Mouse (Mus musculus) embryonic facial prominence, embryonic 10.5 days (tissue): ENCODE data around the gene P2rx4. TPM values are rescaled to one million over a fixed set of nuclear protein-coding genes. Genes with fewer than 3 reads are reported as not detected.

ENCODE experiments used
- DNase-seq: peaks from one replicate; pipeline ENCODE4 v3.0.0-alpha.2; 2017; ENCODE audit warnings: low spot score
- H3K27ac ChIP-seq: fragments of 300-500 bp; sonication (generic); replicated peaks from 2 replicates; pipeline ENCODE4 v1.5.1; 2016; ENCODE audit warnings: mild to moderate bottlenecking
- H3K27me3 ChIP-seq: fragments of 300-500 bp; sonication (generic); replicated peaks from 2 replicates; pipeline ENCODE4 v1.6.1; 2016; ENCODE audit warnings: low read depth, mild to moderate bottlenecking; ENCODE audit not compliant: poor library complexity, severe bottlenecking
- H3K36me3 ChIP-seq: fragments of 300-500 bp; sonication (generic); replicated peaks from 2 replicates; pipeline ENCODE4 v1.6.1; 2016; ENCODE audit warnings: mild to moderate bottlenecking, moderate library complexity
- H3K4me1 ChIP-seq: fragments of 300-500 bp; sonication (generic); 2 replicates; pipeline ENCODE4 v1.6.1; 2016
- H3K4me3 ChIP-seq: fragments of 300-500 bp; sonication (generic); 2 replicates; pipeline ENCODE4 v1.5.1; 2016; ENCODE audit warnings: mild to moderate bottlenecking, moderate library complexity
- H3K9me3 ChIP-seq: fragments of 300-500 bp; sonication (generic); 2 replicates; pipeline ENCODE4 v1.6.1; 2016; ENCODE audit warnings: mild to moderate bottlenecking
- WGBS: fragments of 180-500 bp; shearing (Covaris S2); methylation state at CpG from one replicate; pipeline ENCODE4 v1.1.7; 2016; 5-methylcytosine and 5-hydroxymethylcytosine counted together
- polyA plus RNA-seq: library from polyadenylated mRNA; unstranded; fragments of >200 nt; fragmentation: Nextera tagmentation; extraction: Ambion mirVana; gene quantifications from 2 replicates; pipeline ENCODE4 v1.2.1, GENCODE M21; 2016

Gene P2rx4
- polyA plus RNA-seq, 1 experiment from 2014 or later = 6.5 TPM

DNA sequence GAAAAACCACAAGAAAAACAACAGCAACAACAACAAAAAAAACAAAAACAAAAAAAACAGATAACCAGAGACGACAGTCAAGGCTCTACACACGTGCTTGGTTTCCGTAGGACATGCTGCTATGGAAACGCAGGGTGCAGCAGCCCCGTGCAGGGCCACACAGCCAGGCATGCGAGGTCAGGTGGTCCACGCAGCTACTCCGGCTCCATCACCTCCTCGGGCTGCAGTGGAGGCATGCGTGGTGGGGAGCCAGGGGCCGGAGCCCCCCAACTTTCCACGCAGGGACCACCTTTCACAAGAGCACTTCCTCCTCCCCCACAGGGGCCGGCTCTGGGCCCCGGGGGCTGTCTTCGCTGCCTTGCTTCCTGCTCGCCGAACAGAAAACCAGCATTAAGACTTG lies 26.5 kb downstream of the P2rx4 start:
- peak overlapping the region; percentile 66 for H3K27ac ChIP-seq

DNA sequence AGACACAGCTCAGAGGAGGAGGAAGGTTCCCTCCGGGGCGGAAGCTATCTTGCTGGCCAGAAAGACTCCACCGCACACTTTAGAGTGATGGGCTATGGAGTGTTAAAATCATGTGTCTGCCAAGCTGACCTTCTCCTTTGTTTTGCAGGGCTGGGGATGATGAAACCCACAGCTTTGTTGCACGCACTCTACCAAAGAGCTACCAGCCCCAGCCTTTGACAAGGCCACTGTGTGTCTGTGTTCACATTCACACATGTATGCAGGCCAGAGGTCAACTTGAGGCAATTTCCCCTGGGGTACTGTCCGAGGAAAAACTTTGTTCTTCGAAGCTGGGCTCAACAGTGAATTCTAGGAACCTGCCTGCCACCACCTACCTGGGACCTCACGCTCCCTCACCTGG lies 28.5 kb downstream of the P2rx4 start:
- no peaks in the 10 kb centered on the region for H3K27me3 ChIP-seq
- WGBS = 84% methylated on average over 7 of the region's 7 CpGs
- peaks cover 32% of the 10 kb centered on the region for H3K36me3 ChIP-seq
- no peaks in the 10 kb centered on the region for H3K9me3 ChIP-seq
- H3K27ac ChIP-seq = no peak overlapping the region
- peaks cover 35% of the 10 kb centered on the region for H3K4me1 ChIP-seq
- no peak overlapping the region for H3K4me3 ChIP-seq
- DNase-seq = no peak

More for the DNA sequence above, 26.5 kb downstream of the P2rx4 start:
- Histone ChIP-seq H3K9me3 (no peaks in the 10 kb centered on the region), H3K36me3 (peaks cover 29% of the 10 kb centered on the region), H3K4me3 (no peak overlapping the region), H3K4me1 (peaks cover 35% of the 10 kb centered on the region), H3K27me3 (no peaks in the 10 kb centered on the region)
- whole genome bisulfite sequencing = 66% methylated on average over 17 of the region's 17 CpGs
- DNase-seq = no peak

DNA sequence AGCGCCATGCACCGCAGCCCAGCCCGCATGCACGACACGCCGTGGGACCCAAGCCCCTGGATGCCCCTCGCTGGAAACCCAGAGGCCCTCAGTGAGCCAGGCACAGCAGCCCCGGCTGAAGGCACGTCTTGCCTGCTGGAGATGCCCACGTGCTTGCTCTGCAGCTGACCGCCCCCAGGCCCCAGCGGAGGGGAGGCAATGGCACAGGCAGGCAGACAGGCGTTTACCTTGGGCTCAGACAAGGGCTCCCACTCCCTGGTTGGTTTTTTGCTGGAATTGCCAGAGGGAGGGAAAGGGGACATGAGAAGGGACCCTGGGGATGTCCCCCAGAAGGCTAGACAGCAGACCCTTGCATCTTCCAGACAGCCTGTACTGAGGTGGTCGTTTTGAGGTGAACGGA lies 29.4 kb downstream of the P2rx4 start:
- Histone ChIP-seq H3K36me3 (peaks cover 40% of the 10 kb centered on the region), H3K27ac (no peak overlapping the region; the same call in 1 of the 2 replicates), H3K27me3 (no peaks in the 10 kb centered on the region), H3K9me3 (no peaks in the 10 kb centered on the region), H3K4me3 (no peak overlapping the region), H3K4me1 (peaks cover 30% of the 10 kb centered on the region)
- 90% methylated on average over 15 of the region's 15 CpGs for WGBS
- DNase-seq = no peak

DNA sequence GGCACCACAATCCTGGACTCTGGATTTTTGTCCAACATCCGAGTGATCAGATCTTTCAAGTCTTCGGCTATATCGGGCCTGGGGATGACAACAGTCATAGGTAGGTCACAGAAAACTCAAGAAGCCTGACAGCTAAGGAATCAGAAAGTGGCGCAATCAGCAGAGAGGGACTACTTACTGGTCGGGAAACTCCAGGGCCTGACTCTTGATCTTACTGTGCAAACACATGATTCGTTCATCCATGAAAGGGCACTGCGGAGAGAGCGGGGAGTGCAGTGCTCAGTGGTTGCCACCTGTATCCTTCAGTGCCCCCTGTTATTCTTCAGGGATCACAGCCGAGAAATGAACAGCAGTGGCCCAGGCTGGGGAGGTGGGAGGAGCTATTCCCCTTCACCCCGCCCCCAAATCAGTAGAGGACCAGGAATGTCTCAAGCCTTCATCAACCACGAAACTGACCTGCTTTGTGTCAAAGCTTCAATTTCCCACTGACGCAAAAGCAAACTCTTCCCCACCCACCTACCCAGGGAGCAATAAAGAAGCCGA lies 36.6 kb downstream of the P2rx4 start:
- Histone ChIP-seq H3K4me1 (no peaks in the 10 kb centered on the region; the same call in 1 of the 2 replicates), H3K4me3 (no peak overlapping the region), H3K27me3 (no peaks in the 10 kb centered on the region), H3K9me3 (no peaks in the 10 kb centered on the region), H3K36me3 (peaks cover 81% of the 10 kb centered on the region), H3K27ac (no peak overlapping the region)
- DNase-seq = no peak
- WGBS = 84% methylated on average over 13 of the region's 13 CpGs

DNA sequence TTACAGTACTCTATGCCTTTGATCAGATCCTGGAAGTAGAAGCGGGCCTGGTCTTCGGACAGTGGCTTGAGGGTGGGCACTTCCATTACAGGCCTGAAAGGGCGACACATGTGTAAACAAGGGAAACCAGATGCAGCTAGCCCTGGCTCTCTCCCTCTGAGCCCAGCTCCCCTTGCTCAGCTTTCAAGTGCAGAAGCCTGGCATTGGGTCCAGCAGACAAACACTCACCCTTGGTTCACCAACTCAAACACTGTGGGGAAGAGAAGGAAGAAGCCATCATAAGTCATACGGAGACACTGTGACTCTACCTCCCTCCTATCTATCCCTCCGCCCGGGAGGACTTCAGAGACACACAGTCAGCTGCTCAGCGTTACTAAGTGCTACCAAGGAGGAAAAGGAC lies 40.6 kb downstream of the P2rx4 start:
- Histone ChIP-seq H3K27me3 (no peaks in the 10 kb centered on the region), H3K9me3 (no peaks in the 10 kb centered on the region), H3K4me1 (peaks cover 2% of the 10 kb centered on the region; the same call in 1 of the 2 replicates), H3K36me3 (peaks cover 71% of the 10 kb centered on the region), H3K27ac (no peak overlapping the region), H3K4me3 (no peak overlapping the region)
- 77% methylated on average over 7 of the region's 7 CpGs for WGBS
- DNase-seq = no peak

DNA sequence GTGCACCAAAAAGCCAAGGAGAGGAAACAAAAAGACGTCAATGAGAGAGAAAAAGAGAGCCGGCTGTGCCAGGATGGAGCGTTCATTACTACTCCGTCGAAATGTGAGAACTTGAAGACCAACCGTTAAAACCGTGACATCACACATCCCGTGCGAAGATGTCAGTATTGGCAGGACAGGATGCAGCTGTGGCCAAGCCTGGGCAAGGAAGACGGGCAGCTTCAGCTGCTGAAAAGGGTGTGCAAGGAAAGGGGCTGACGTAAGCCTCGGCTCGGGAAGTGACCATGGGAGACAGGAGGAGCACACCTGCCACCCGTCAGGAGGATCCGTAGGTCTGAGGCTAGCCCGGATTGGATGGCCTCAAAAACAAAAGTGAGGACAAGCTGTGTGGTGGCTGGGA lies 47.1 kb downstream of the P2rx4 start:
- Histone ChIP-seq H3K27me3 (no peaks in the 10 kb centered on the region), H3K4me1 (0 out of 2 replicates have a peak, but pooled peaks cover 3% of the 10 kb centered on the region), H3K4me3 (no peak overlapping the region), H3K9me3 (no peaks in the 10 kb centered on the region), H3K36me3 (peaks cover 72% of the 10 kb centered on the region), H3K27ac (no peak overlapping the region)
- 90% methylated on average over 16 of the region's 16 CpGs for WGBS
- DNase-seq = no peak

DNA sequence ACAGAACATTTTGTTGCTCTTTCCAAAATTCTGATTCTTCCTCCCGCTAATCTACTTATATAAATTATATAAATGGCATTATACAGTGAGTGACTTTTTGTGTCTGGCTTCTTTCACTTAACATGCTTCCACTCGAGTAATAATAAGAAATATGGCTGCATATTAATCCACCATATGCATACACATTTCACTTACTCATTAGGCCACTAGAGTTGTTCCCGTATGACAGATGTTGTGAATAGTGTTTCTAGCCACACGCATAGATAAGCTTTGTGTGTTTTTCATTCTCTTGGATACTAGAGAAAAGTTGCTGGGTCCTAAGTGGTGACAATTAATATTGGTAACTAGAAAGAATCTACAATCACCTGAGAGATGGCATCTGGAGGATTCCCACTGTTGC lies 48.3 kb downstream of the P2rx4 start:
- Histone ChIP-seq H3K27me3 (no peaks in the 10 kb centered on the region), H3K27ac (no peak overlapping the region), H3K36me3 (peaks cover 68% of the 10 kb centered on the region), H3K9me3 (no peaks in the 10 kb centered on the region), H3K4me3 (no peak overlapping the region), H3K4me1 (0 out of 2 replicates have a peak, but pooled peaks cover 3% of the 10 kb centered on the region)
- DNase-seq = no peak
- 95% methylated on average over 4 of the region's 4 CpGs for WGBS

DNA sequence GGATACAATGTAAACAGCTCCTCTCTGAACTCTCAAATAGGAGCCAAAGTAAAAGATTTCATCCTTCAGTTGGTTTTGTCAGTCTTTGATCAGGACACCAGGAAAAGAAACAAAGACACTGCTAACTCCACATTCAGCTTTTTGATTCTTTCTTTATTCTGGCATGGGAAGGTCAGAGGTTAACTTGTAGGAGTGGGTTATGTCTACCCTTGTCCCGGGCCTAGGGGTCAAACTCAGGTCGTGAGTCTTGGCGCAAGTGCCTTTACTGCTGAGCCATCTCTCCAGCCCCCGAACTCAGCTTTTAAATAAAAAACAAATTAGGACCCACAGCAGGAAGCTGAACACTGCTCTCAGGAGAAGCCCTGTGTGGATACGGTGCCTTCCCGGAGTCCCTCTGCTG lies 48.8 kb downstream of the P2rx4 start:
- H3K27me3 ChIP-seq = no peaks in the 10 kb centered on the region
- H3K9me3 ChIP-seq = no peaks in the 10 kb centered on the region
- whole genome bisulfite sequencing = 71% methylated on average over 6 of the region's 6 CpGs
- DNase-seq = no peak
- 0 out of 2 replicates have a peak, but pooled peaks cover 3% of the 10 kb centered on the region for H3K4me1 ChIP-seq
- H3K27ac ChIP-seq = no peak overlapping the region
- no peak overlapping the region for H3K4me3 ChIP-seq
- peaks cover 66% of the 10 kb centered on the region for H3K36me3 ChIP-seq

DNA sequence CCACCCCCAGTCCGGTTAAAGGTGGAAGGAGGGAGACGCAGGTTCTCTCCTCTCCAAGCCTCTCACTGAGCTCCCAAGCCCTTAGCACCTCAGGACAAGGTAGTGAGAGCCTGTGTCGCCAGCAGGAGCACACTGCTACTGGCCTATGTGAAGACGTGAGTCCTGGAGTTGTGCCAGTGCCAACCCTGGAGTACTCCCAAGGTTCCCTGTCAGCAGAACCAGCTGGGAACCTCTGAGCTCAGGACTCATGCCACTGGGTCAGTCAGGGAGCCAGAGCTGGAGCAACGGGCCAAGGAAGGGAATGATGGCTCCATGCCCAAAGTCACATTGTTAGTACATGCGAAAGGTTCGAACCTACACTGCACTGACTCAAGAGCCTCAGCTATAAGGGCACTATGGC lies 49.3 kb downstream of the P2rx4 start:
- Histone ChIP-seq H3K36me3 (peaks cover 60% of the 10 kb centered on the region), H3K9me3 (no peaks in the 10 kb centered on the region), H3K4me1 (0 out of 2 replicates have a peak, but pooled peaks cover 3% of the 10 kb centered on the region), H3K27ac (no peak overlapping the region), H3K4me3 (no peak overlapping the region), H3K27me3 (no peaks in the 10 kb centered on the region)
- 91% methylated on average over 7 of the region's 7 CpGs for WGBS
- no peak for DNase-seq

DNA sequence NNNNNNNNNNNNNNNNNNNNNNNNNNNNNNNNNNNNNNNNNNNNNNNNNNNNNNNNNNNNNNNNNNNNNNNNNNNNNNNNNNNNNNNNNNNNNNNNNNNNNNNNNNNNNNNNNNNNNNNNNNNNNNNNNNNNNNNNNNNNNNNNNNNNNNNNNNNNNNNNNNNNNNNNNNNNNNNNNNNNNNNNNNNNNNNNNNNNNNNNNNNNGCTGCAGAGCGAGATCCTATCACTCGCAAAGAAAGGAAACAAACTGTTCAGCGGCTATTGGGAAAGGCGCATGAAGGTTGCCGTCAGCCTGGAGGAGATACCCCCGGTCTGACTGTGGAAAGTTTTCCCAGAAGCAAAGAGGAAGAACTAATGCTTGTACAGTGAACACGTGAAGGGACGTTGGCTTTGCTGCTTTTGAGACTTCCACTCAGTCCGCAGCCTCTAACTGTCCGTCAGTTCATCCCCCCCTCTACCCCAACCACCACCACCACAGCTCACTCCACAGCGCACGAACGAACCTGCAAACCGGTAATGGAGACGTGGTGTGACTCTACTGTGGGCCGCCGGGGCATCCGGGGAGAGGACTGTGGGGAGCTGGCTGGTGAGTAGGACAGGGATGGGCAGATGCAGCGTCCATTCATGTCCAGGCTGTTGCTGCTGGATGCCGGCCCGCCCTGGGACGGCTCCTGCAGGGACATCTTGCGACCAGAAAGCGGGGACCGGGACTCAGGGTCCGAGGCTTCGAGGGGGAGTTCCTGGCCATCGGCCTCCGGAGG lies 56.1 kb downstream of the P2rx4 start:
- WGBS = 88% methylated on average over 29 of the region's 29 CpGs
- Histone ChIP-seq H3K27ac (no peak overlapping the region; the same call in 1 of the 2 replicates), H3K36me3 (peaks cover 37% of the 10 kb centered on the region), H3K4me3 (no peak overlapping the region), H3K4me1 (peaks cover 6% of the 10 kb centered on the region; the same call in 1 of the 2 replicates), H3K27me3 (no peaks in the 10 kb centered on the region), H3K9me3 (no peaks in the 10 kb centered on the region)
- no peak for DNase-seq

DNA sequence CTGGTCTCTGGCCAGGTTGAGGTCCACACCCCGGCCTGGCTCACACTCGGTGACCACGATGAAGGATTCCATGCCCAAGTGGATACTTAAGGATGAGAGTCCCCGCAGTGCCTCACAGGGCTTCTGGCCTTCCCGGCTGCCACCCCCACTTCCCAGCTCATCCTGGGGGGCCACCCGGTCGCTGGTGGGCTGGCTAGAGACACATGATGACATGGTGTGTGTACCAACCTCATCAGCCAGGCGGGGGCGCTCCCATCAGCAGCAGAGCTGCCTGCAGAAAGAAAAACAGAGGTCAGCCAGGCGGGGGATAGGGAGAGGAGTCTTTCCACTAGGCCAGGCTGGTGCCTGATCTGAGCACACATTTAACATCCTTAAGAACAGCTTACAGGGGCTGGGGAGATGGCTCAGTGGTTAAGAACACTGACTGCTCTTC lies 56.7 kb downstream of the P2rx4 start:
- Histone ChIP-seq H3K4me3 (no peak overlapping the region), H3K9me3 (no peaks in the 10 kb centered on the region), H3K36me3 (peaks cover 36% of the 10 kb centered on the region), H3K4me1 (peaks cover 6% of the 10 kb centered on the region; the same call in 1 of the 2 replicates), H3K27me3 (no peaks in the 10 kb centered on the region), H3K27ac (no peak overlapping the region)
- peak; percentile 34 for DNase-seq
- 58% methylated on average over 10 of the region's 10 CpGs for WGBS

DNA sequence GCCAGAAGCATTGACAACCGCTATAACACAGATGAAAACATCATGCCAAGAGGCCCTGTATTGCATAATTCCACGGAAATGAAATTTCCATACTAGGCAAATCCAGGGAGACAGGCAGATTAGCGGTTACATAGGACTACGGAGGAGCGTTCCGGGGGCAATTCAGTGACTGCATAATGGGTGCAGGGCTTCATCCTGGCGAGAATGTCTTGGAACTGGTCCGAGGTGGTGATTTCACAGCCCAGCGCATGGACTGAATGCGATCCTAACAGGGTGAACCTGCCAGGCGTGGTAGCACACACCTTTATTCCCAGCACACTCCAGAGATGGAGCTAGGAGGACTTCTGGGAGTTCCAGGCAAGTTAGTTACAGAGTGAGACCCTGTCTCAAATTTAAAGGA lies 59.9 kb downstream of the P2rx4 start:
- peaks cover 16% of the 10 kb centered on the region for H3K4me1 ChIP-seq
- no peaks in the 10 kb centered on the region for H3K27me3 ChIP-seq
- no peak overlapping the region for H3K4me3 ChIP-seq
- no peak for DNase-seq
- H3K27ac ChIP-seq = no peak overlapping the region
- 94% methylated on average over 11 of the region's 11 CpGs for WGBS
- peaks cover 41% of the 10 kb centered on the region for H3K36me3 ChIP-seq
- H3K9me3 ChIP-seq = no peaks in the 10 kb centered on the region

DNA sequence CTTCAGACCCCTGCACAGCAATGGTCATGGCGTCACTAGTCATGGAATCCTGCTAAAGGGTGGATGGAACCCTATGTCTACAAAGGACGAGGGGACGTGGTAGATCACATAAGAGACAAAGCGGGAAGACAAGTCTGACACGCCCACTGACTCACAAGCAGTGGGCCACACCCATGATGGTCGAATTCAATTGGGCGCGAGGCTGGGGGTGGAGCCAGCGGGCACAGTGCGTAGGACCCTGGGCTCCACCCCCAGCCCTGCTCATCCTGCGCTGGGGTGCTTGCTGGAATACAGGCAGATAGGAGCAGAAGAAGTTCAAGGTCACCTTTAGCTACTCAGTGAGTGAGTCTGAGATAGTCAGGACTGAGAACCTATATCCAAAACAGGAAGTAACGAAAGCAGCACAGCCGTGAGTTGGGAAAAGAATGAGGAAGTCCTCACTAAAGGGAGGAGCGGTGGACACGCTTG lies 61.8 kb downstream of the P2rx4 start:
- H3K4me1 ChIP-seq = peaks cover 9% of the 10 kb centered on the region
- H3K36me3 ChIP-seq = peaks cover 44% of the 10 kb centered on the region
- H3K4me3 ChIP-seq = no peak overlapping the region
- H3K9me3 ChIP-seq = peaks cover 8% of the 10 kb centered on the region; the same call in 1 of the 2 replicates
- no peak for DNase-seq
- H3K27ac ChIP-seq = no peak overlapping the region
- 86% methylated on average over 15 of the region's 15 CpGs for WGBS
- no peaks in the 10 kb centered on the region for H3K27me3 ChIP-seq
